ENCODE assay signal across 8 mouse cellular contexts in genomic region chr17:86169092-86169491, GRCm38 (mm10). TPM values are rescaled to one million over a fixed set of nuclear protein-coding genes. Genes with fewer than 3 reads are reported as not detected.
A peak's percentile ranks its signal among the peaks of the same experiment; 100 is the strongest.
DNase-seq lines count a peak whose midpoint lies in the region; ATAC-seq and TF ChIP-seq lines count a peak whose summit lies in the region.

No protein-coding gene starts in this region.

- WGBS in heart, postnatal 0 days: 5% methylated on average over 6 of the region's 6 CpGs
- 23% methylated on average over 6 of the region's 6 CpGs for WGBS in midbrain, embryonic 10.5 days

- peak overlapping the region; percentile 93 for H3K4me3 ChIP-seq in cortical plate, adult 2 months (ENCODE audit: insufficient read depth, low read length)
- peak overlapping the region; percentile 68 for H3K4me3 ChIP-seq in heart, postnatal 0 days (ENCODE audit: low read depth, low read length)
- H3K4me3 ChIP-seq in midbrain, embryonic 10.5 days: peak overlapping the region; percentile 73

- H3K36me3 ChIP-seq in heart, postnatal 0 days (replicated peaks; ENCODE audit: control insufficient read depth, insufficient read depth, low read length): peaks cover 9% of the 10 kb centered on the region; the same call in 1 of the 2 replicates
- peaks cover 6% of the 10 kb centered on the region; the same call in 1 of the 2 replicates for H3K36me3 ChIP-seq in midbrain, embryonic 10.5 days

- H3K27me3 ChIP-seq in heart, postnatal 0 days (ENCODE audit: control insufficient read depth, insufficient read depth, low read length): no peaks in the 10 kb centered on the region
- peaks cover 47% of the 10 kb centered on the region for H3K27me3 ChIP-seq in midbrain, embryonic 10.5 days (ENCODE audit: low read depth, poor library complexity, severe bottlenecking)

- TF ChIP-seq POLR2A in cortical plate, adult 2 months (IDR thresholded peaks at IDR 0.05; ENCODE audit: extremely low read depth, insufficient read depth, low read length): no peak

- no peaks in the 10 kb centered on the region; the same call in 1 of the 2 replicates for H3K4me1 ChIP-seq in cortical plate, adult 2 months (ENCODE audit: control insufficient read depth, insufficient read depth, low read length)
- H3K4me1 ChIP-seq in heart, postnatal 0 days (ENCODE audit: control insufficient read depth, insufficient read depth): peaks cover 31% of the 10 kb centered on the region
- H3K4me1 ChIP-seq in midbrain, embryonic 10.5 days: peaks cover 41% of the 10 kb centered on the region

- intact Hi-C loops in left cerebral cortex, postnatal 36 days (cut with DNase I): loop anchor here (5.0 kb wide), 3 partner anchors 48 to 123 kb away; no protein-coding TSS in a partner anchor

- H3K9ac ChIP-seq in heart, postnatal 0 days (replicated peaks; ENCODE audit: low read depth, low read length): peak overlapping the region; percentile 75

- no peak for TF ChIP-seq CTCF in cortical plate, adult 2 months (IDR thresholded peaks at IDR 0.05; ENCODE audit: extremely low read depth, insufficient read depth, low read length)
- no peak for TF ChIP-seq CTCF in heart, postnatal 0 days (IDR thresholded peaks at IDR 0.05; ENCODE audit: low read depth)

- DNase-seq in left cerebral cortex, postnatal 36 days (ENCODE audit: low spot score in 2 of 2): peak; percentile 34 to 51
- no peak for DNase-seq in left cerebral cortex, adult 11 months (ENCODE audit: low spot score)
- DNase-seq in heart, postnatal 0 days (ENCODE audit: low spot score): no peak
- no peak for DNase-seq in midbrain, embryonic 10.5 days (ENCODE audit: low spot score)
- DNase-seq in gastrocnemius, adult 18-20 months (ENCODE audit: low spot score): no peak
- DNase-seq in frontal cortex, postnatal 10 days (ENCODE audit: low spot score in 2 of 2): no peak

- TF ChIP-seq EP300 in heart, postnatal 0 days (IDR thresholded peaks at IDR 0.05; ENCODE audit: low read depth): no peak

- ATAC-seq in heart, postnatal 0 days (ENCODE audit: insufficient read depth, low read depth): no peak
- no peak for ATAC-seq in granulocyte monocyte progenitor cell, adult 5-6 weeks (replicated peaks; ENCODE audit: poor library complexity, severe bottlenecking)

- peak overlapping the region; percentile 97 for H3K4me2 ChIP-seq in heart, postnatal 0 days (ENCODE audit: low read depth, low read length)

- H3K27ac ChIP-seq in cortical plate, adult 2 months (ENCODE audit: insufficient read depth, low read length): peak overlapping the region; percentile 63
- no peak overlapping the region for H3K27ac ChIP-seq in heart, postnatal 0 days (ENCODE audit: low read depth)
- H3K27ac ChIP-seq in midbrain, embryonic 10.5 days (replicated peaks): no peak overlapping the region

- no peaks in the 10 kb centered on the region for H3K9me3 ChIP-seq in heart, postnatal 0 days (replicated peaks; ENCODE audit: control insufficient read depth, low read length)
- H3K9me3 ChIP-seq in midbrain, embryonic 10.5 days (replicated peaks): no peaks in the 10 kb centered on the region

RNA-seq across cellular contexts. Expression of gene Prkce, which starts 1.5 kb away (rescaled TPM):
- 100 to 1,000 TPM; 276 to 292 TPM for total RNA-seq in left cerebral cortex, postnatal 36 days (2021)
- polyA plus RNA-seq in cortical plate, adult 2 months (2012; rRNA removed): 83.7 and 94.3 TPM in 2 replicates
- 12.6 and 14.8 TPM in 2 replicates for total RNA-seq in heart, postnatal 0 days (2014; rRNA removed; ENCODE audit: low replicate concordance)
- 7.8 and 8.1 TPM in 2 replicates for polyA plus RNA-seq in heart, postnatal 0 days (2015; fragmentation: Nextera tagmentation; extraction: Ambion mirVana)
- 2.9 and 3.1 TPM in 2 replicates for polyA plus RNA-seq in midbrain, embryonic 10.5 days (2016; fragmentation: Nextera tagmentation; extraction: Ambion mirVana)
- 4.0 and 5.9 TPM in 2 replicates for total RNA-seq in granulocyte monocyte progenitor cell, adult 5-6 weeks (2014; fragmentation: Nextera tagmentation)
- total RNA-seq in granulocyte monocyte progenitor cell, adult 5-6 weeks (2017): 2.0 and 2.3 TPM in 2 replicates
- 10 to 100 TPM; 11.6 to 12.3 TPM for total RNA-seq in gastrocnemius, adult 18-20 months (2021)

RNA-seq across cellular contexts. Expression of gene Srbd1, which starts 24.1 kb away (rescaled TPM):
- 10 to 100 TPM; 13.4 to 16.5 TPM for total RNA-seq in left cerebral cortex, postnatal 36 days (2021)
- 6.9 and 7.0 TPM in 2 replicates for polyA plus RNA-seq in cortical plate, adult 2 months (2012; rRNA removed)
- 3.7 and 4.3 TPM in 2 replicates for total RNA-seq in heart, postnatal 0 days (2014; rRNA removed; ENCODE audit: low replicate concordance)
- polyA plus RNA-seq in heart, postnatal 0 days (2015; fragmentation: Nextera tagmentation; extraction: Ambion mirVana): 5.4 and 6.3 TPM in 2 replicates
- polyA plus RNA-seq in midbrain, embryonic 10.5 days (2016; fragmentation: Nextera tagmentation; extraction: Ambion mirVana): 21.7 and 21.9 TPM in 2 replicates
- total RNA-seq in granulocyte monocyte progenitor cell, adult 5-6 weeks (2014; fragmentation: Nextera tagmentation): 26.7 and 30.1 TPM in 2 replicates
- total RNA-seq in granulocyte monocyte progenitor cell, adult 5-6 weeks (2017): 28.4 and 33.3 TPM in 2 replicates
- total RNA-seq in gastrocnemius, adult 18-20 months (2021): 1 to 10 TPM; 5.5 to 5.9 TPM

Comparison
In these comparisons a context has a peak if more than half of its experiments do, and no peak if none do; other contexts are left out.
1. DNase-seq: peak in left cerebral cortex, postnatal 36 days (2 of 2); none in left cerebral cortex, adult 11 months (single experiment), heart, postnatal 0 days (single experiment), midbrain, embryonic 10.5 days (single experiment), gastrocnemius, adult 18-20 months (single experiment) and frontal cortex, postnatal 10 days (0 of 2).
2. RNA of gene Prkce, which starts 1.5 kb away (total RNA-seq): 276 to 292 TPM in left cerebral cortex, postnatal 36 days; 12.6 to 14.8 TPM in heart, postnatal 0 days, 11.6 to 12.3 TPM in gastrocnemius, adult 18-20 months and 2.0 to 5.9 TPM in granulocyte monocyte progenitor cell, adult 5-6 weeks; every median in the first group is over 10 times any median in the second.
3. Peak in every context shown above with its lines, with median percentiles within 50 percentile points of each other: H3K4me3 ChIP-seq.